In genomic region chr12:72828846-72829556, GRCm38 (mm10) we compare ENCODE assay signal across 24 mouse cellular contexts.
DNase-seq lines count a peak whose midpoint lies in the region; ATAC-seq and TF ChIP-seq lines count a peak whose summit lies in the region.
"Had no signal": no experiment of that assay in that cellular context is flagged by ENCODE, and none has a peak within 500 bp of the region (broad histone marks: within the 10 kb centered on the region; RNA-seq: fewer than 3 reads in every experiment).

No protein-coding gene starts in this region.

- WGBS in heart, embryonic 10.5 days: 57% methylated on average over 9 of the region's 9 CpGs
- 66% methylated on average over 9 of the region's 9 CpGs for WGBS in intestine, embryonic 16.5 days
- WGBS in stomach, postnatal 0 days: 65% methylated on average over 9 of the region's 9 CpGs

- H3K9me3 ChIP-seq in heart, embryonic 10.5 days: no peaks in the 10 kb centered on the region
- no peaks in the 10 kb centered on the region for H3K9me3 ChIP-seq in intestine, embryonic 16.5 days (ENCODE audit: control insufficient read depth, low read length)
- no peaks in the 10 kb centered on the region for H3K9me3 ChIP-seq in stomach, postnatal 0 days (ENCODE audit: control insufficient read depth, low read length)
- H3K9me3 ChIP-seq: embryonic facial prominence, embryonic 13.5 days; embryonic facial prominence, embryonic 15.5 days; forebrain, embryonic 10.5 days; forebrain, embryonic 12.5 days had no signal

- H3K27ac ChIP-seq in heart, embryonic 10.5 days: no peak overlapping the region
- H3K27ac ChIP-seq in intestine, embryonic 16.5 days (ENCODE audit: low read length): no peak overlapping the region
- H3K27ac ChIP-seq in stomach, postnatal 0 days (replicated peaks): no peak overlapping the region
- H3K27ac ChIP-seq: embryonic facial prominence, embryonic 13.5 days; embryonic facial prominence, embryonic 15.5 days; forebrain, embryonic 10.5 days; forebrain, embryonic 12.5 days had no signal

- DNase-seq in heart, adult 11 months: peak; percentile 83
- DNase-seq in heart, embryonic 10.5 days (ENCODE audit: low spot score): no peak
- peak; percentile 60 for DNase-seq in stomach, postnatal 0 days (ENCODE audit: low spot score)
- no peak for DNase-seq in layer of hippocampus, postnatal 25 days (ENCODE audit: extremely low spot score in 1 of 2, low spot score in 1 of 2)
- DNase-seq: adrenal gland, adult 2 months; adrenal gland, postnatal 10 days; adrenal gland, postnatal 25 days; B cell, adult 2 months; cerebellum, adult 11 months; cerebellum, adult 18-20 months; cerebellum, adult 8-10 months; cerebellum, adult 9-11 months; cerebellum, postnatal 36 days; embryo, embryonic 11 days had no signal

- TF ChIP-seq EP300 in stomach, postnatal 0 days (optimal IDR thresholded peaks at IDR 0.05): no peak

- H3K4me3 ChIP-seq in heart, embryonic 10.5 days: no peak overlapping the region
- H3K4me3 ChIP-seq in intestine, embryonic 16.5 days (ENCODE audit: low read length): no peak overlapping the region
- H3K4me3 ChIP-seq in stomach, postnatal 0 days (ENCODE audit: low read depth, low read length): no peak overlapping the region
- H3K4me3 ChIP-seq: embryonic facial prominence, embryonic 13.5 days; embryonic facial prominence, embryonic 15.5 days; erythroblast, embryonic 14.5 days; forebrain, embryonic 10.5 days; forebrain, embryonic 12.5 days had no signal

- no peak overlapping the region for H3K4me2 ChIP-seq in intestine, embryonic 16.5 days (ENCODE audit: low read depth, low read length)
- no peak overlapping the region for H3K4me2 ChIP-seq in stomach, postnatal 0 days (replicated peaks; ENCODE audit: low read depth)
- H3K4me2 ChIP-seq: embryonic facial prominence, embryonic 13.5 days; embryonic facial prominence, embryonic 15.5 days; forebrain, embryonic 12.5 days had no signal

- peaks cover 60% of the 10 kb centered on the region for H3K27me3 ChIP-seq in heart, embryonic 10.5 days (ENCODE audit: insufficient read depth, poor library complexity, severe bottlenecking)
- H3K27me3 ChIP-seq in intestine, embryonic 16.5 days (replicated peaks; ENCODE audit: control insufficient read depth, insufficient read depth, low read length): no peaks in the 10 kb centered on the region; the same call in 1 of the 2 replicates
- no peaks in the 10 kb centered on the region for H3K27me3 ChIP-seq in stomach, postnatal 0 days (ENCODE audit: control insufficient read depth, insufficient read depth, low read length)

- H3K4me1 ChIP-seq in heart, embryonic 10.5 days: peaks cover 7% of the 10 kb centered on the region
- H3K4me1 ChIP-seq in intestine, embryonic 16.5 days (ENCODE audit: control insufficient read depth, insufficient read depth, low read length): peaks cover 8% of the 10 kb centered on the region; the same call in 1 of the 2 replicates
- H3K4me1 ChIP-seq in stomach, postnatal 0 days (replicated peaks; ENCODE audit: control insufficient read depth, insufficient read depth): 0 out of 2 replicates have a peak, but pooled peaks cover 2% of the 10 kb centered on the region

- peak; percentile 49 for ATAC-seq in intestine, embryonic 16.5 days
- ATAC-seq in stomach, postnatal 0 days (ENCODE audit: low FRiP score, low TSS enrichment): peak; percentile 82
- ATAC-seq in monocyte, adult 5-6 weeks (replicated peaks; ENCODE audit: insufficient number of reproducible peaks, low FRiP score, low TSS enrichment, poor library complexity, severe bottlenecking): no peak
- ATAC-seq: CD4-positive, CD25-positive, alpha-beta regulatory T cell, adult 4 months; forebrain, embryonic 14.5 days; forebrain, embryonic 16.5 days had no signal

- no peak for TF ChIP-seq CTCF in stomach, postnatal 0 days (IDR thresholded peaks at IDR 0.05; ENCODE audit: low read depth)

- H3K9ac ChIP-seq in intestine, embryonic 16.5 days (ENCODE audit: low read depth, low read length): no peak overlapping the region
- H3K9ac ChIP-seq in stomach, postnatal 0 days (ENCODE audit: low read length): no peak overlapping the region
- H3K9ac ChIP-seq: embryonic facial prominence, embryonic 13.5 days; embryonic facial prominence, embryonic 15.5 days; forebrain, embryonic 12.5 days had no signal

- no peaks in the 10 kb centered on the region for H3K36me3 ChIP-seq in heart, embryonic 10.5 days
- H3K36me3 ChIP-seq in intestine, embryonic 16.5 days (ENCODE audit: control insufficient read depth, insufficient read depth, low read length): no peaks in the 10 kb centered on the region
- H3K36me3 ChIP-seq in stomach, postnatal 0 days (ENCODE audit: control insufficient read depth, insufficient read depth, low read length): no peaks in the 10 kb centered on the region
- H3K36me3 ChIP-seq: embryonic facial prominence, embryonic 13.5 days; embryonic facial prominence, embryonic 15.5 days; forebrain, embryonic 10.5 days; forebrain, embryonic 12.5 days had no signal

Comparison
In these comparisons a context has a peak if more than half of its experiments do, and no peak if none do; other contexts are left out.
1. DNase-seq: peak in heart, adult 11 months (single experiment) and stomach, postnatal 0 days (single experiment); none in heart, embryonic 10.5 days (single experiment) and layer of hippocampus, postnatal 25 days (0 of 2).